In genomic region chr14:19825481-19825880, GRCm38 (mm10) we compare ENCODE assay signal across 13 mouse cellular contexts. TPM values are rescaled to one million over a fixed set of nuclear protein-coding genes. Genes with fewer than 3 reads are reported as not detected.
A peak's percentile ranks its signal among the peaks of the same experiment; 100 is the strongest.
DNase-seq lines count a peak whose midpoint lies in the region; ATAC-seq lines count a peak whose summit lies in the region.
"Had no signal": no experiment of that assay in that cellular context is flagged by ENCODE, and none has a peak within 500 bp of the region (broad histone marks: within the 10 kb centered on the region; RNA-seq: fewer than 3 reads in every experiment).

No protein-coding gene starts in this region.

- peaks cover 13% of the 10 kb centered on the region for H3K36me3 ChIP-seq in heart, embryonic 10.5 days
- H3K36me3 ChIP-seq in embryonic facial prominence, embryonic 11.5 days (replicated peaks; ENCODE audit: control insufficient read depth, insufficient read depth, low read depth, low read length), result peaks cover 5% of the 10 kb centered on the region
- peaks cover 11% of the 10 kb centered on the region for H3K36me3 ChIP-seq in hindbrain, embryonic 13.5 days
- H3K36me3 ChIP-seq in neural tube, embryonic 12.5 days, result peaks cover 13% of the 10 kb centered on the region
- H3K36me3 ChIP-seq in kidney, embryonic 16.5 days (ENCODE audit: insufficient read depth, low read length), result peaks cover 10% of the 10 kb centered on the region

- no peak overlapping the region for H3K4me2 ChIP-seq in embryonic facial prominence, embryonic 11.5 days (ENCODE audit: low read depth, low read length)
- 0 out of 2 replicates have a peak overlapping the region, but pooled peaks have one; percentile 2 for H3K4me2 ChIP-seq in hindbrain, embryonic 13.5 days
- H3K4me2 ChIP-seq in neural tube, embryonic 12.5 days (replicated peaks), result peak overlapping the region; percentile 82
- H3K4me2 ChIP-seq in kidney, embryonic 16.5 days (replicated peaks; ENCODE audit: low read depth, low read length), result no peak overlapping the region
- H3K4me2 ChIP-seq: liver, embryonic 12.5 days had no signal

- H3K4me3 ChIP-seq in heart, embryonic 10.5 days, result no peak overlapping the region
- H3K4me3 ChIP-seq in embryonic facial prominence, embryonic 11.5 days (ENCODE audit: low read depth, low read length), result no peak overlapping the region
- no peak overlapping the region for H3K4me3 ChIP-seq in hindbrain, embryonic 13.5 days
- H3K4me3 ChIP-seq in neural tube, embryonic 12.5 days, result no peak overlapping the region
- no peak overlapping the region for H3K4me3 ChIP-seq in kidney, embryonic 16.5 days (ENCODE audit: low read length)
- H3K4me3 ChIP-seq: liver, embryonic 12.5 days had no signal

- no peaks in the 10 kb centered on the region for H3K9me3 ChIP-seq in heart, embryonic 10.5 days
- H3K9me3 ChIP-seq in embryonic facial prominence, embryonic 11.5 days (replicated peaks; ENCODE audit: control insufficient read depth, low read length), result no peaks in the 10 kb centered on the region
- H3K9me3 ChIP-seq in hindbrain, embryonic 13.5 days, result no peaks in the 10 kb centered on the region
- no peaks in the 10 kb centered on the region for H3K9me3 ChIP-seq in neural tube, embryonic 12.5 days
- no peaks in the 10 kb centered on the region for H3K9me3 ChIP-seq in kidney, embryonic 16.5 days (ENCODE audit: low read length)

- H3K27me3 ChIP-seq in heart, embryonic 10.5 days (ENCODE audit: insufficient read depth, poor library complexity, severe bottlenecking), result peaks cover 6% of the 10 kb centered on the region; the same call in 1 of the 2 replicates
- no peaks in the 10 kb centered on the region for H3K27me3 ChIP-seq in embryonic facial prominence, embryonic 11.5 days (ENCODE audit: control insufficient read depth, insufficient read depth, low read length)
- no peaks in the 10 kb centered on the region; the same call in 1 of the 2 replicates for H3K27me3 ChIP-seq in hindbrain, embryonic 13.5 days
- H3K27me3 ChIP-seq in neural tube, embryonic 12.5 days (replicated peaks), result no peaks in the 10 kb centered on the region
- no peaks in the 10 kb centered on the region for H3K27me3 ChIP-seq in kidney, embryonic 16.5 days (ENCODE audit: insufficient read depth, low read length)

- no peak for DNase-seq in heart, embryonic 10.5 days (ENCODE audit: low spot score)
- no peak for DNase-seq in heart, adult 18-20 months
- peak; percentile 30 for DNase-seq in embryonic facial prominence, embryonic 11.5 days (ENCODE audit: low spot score)
- no peak for DNase-seq in right cerebral cortex, adult 18-20 months
- no peak for DNase-seq in heart, postnatal 25 days (ENCODE audit: low spot score)
- DNase-seq: adrenal gland, postnatal 36 days; kidney, adult 8-10 months; thymus, postnatal 25 days had no signal

- H3K27ac ChIP-seq in heart, embryonic 10.5 days, result 0 out of 2 replicates have a peak overlapping the region, but pooled peaks have one; percentile 10
- no peak overlapping the region for H3K27ac ChIP-seq in embryonic facial prominence, embryonic 11.5 days (replicated peaks; ENCODE audit: low read depth, low read length)
- peak overlapping the region; percentile 88 for H3K27ac ChIP-seq in hindbrain, embryonic 13.5 days
- H3K27ac ChIP-seq in neural tube, embryonic 12.5 days, result peak overlapping the region; percentile 67
- H3K27ac ChIP-seq in kidney, embryonic 16.5 days (ENCODE audit: low read length), result no peak overlapping the region
- H3K27ac ChIP-seq: liver, embryonic 12.5 days had no signal

- H3K4me1 ChIP-seq in heart, embryonic 10.5 days, result peaks cover 5% of the 10 kb centered on the region; the same call in 1 of the 2 replicates
- no peaks in the 10 kb centered on the region; the same call in 1 of the 2 replicates for H3K4me1 ChIP-seq in embryonic facial prominence, embryonic 11.5 days (ENCODE audit: control insufficient read depth, insufficient read depth, low read length)
- H3K4me1 ChIP-seq in hindbrain, embryonic 13.5 days (replicated peaks), result peaks cover 33% of the 10 kb centered on the region
- H3K4me1 ChIP-seq in neural tube, embryonic 12.5 days, result peaks cover 20% of the 10 kb centered on the region
- peaks cover 9% of the 10 kb centered on the region for H3K4me1 ChIP-seq in kidney, embryonic 16.5 days (ENCODE audit: insufficient read depth, low read length)

- intact Hi-C loops in heart, postnatal 25 days (cut with DNase I), result no loop called here

- ATAC-seq in embryonic facial prominence, embryonic 11.5 days (replicated peaks; ENCODE audit: insufficient number of reproducible peaks, low FRiP score, low TSS enrichment, low read depth), result no peak
- peak; percentile 26; the same call in 1 of the 2 replicates for ATAC-seq in hindbrain, embryonic 13.5 days (ENCODE audit: low FRiP score)
- ATAC-seq in neural tube, embryonic 12.5 days (ENCODE audit: low FRiP score, low read depth), result peak; percentile 58
- ATAC-seq in kidney, embryonic 16.5 days (ENCODE audit: low FRiP score, low TSS enrichment), result no peak
- ATAC-seq: liver, embryonic 12.5 days; Patski had no signal

- 64% methylated on average over 11 of the region's 11 CpGs for WGBS in heart, embryonic 10.5 days
- 74% methylated on average over 11 of the region's 11 CpGs for WGBS in embryonic facial prominence, embryonic 11.5 days
- 19% methylated on average over 11 of the region's 11 CpGs for WGBS in hindbrain, embryonic 13.5 days
- 28% methylated on average over 11 of the region's 11 CpGs for WGBS in neural tube, embryonic 12.5 days
- WGBS in kidney, embryonic 16.5 days, result 74% methylated on average over 11 of the region's 11 CpGs

- H3K9ac ChIP-seq in embryonic facial prominence, embryonic 11.5 days (replicated peaks; ENCODE audit: low read length), result no peak overlapping the region
- H3K9ac ChIP-seq in hindbrain, embryonic 13.5 days, result 0 out of 2 replicates have a peak overlapping the region, but pooled peaks have one; percentile 10
- H3K9ac ChIP-seq in neural tube, embryonic 12.5 days, result no peak overlapping the region
- H3K9ac ChIP-seq in kidney, embryonic 16.5 days (replicated peaks; ENCODE audit: low read length), result no peak overlapping the region
- H3K9ac ChIP-seq: liver, embryonic 12.5 days had no signal

RNA-seq across cellular contexts. Expression of gene Rtraf, which starts 1.9 kb away (rescaled TPM):
- 182 and 196 TPM in 2 replicates for polyA plus RNA-seq in heart, embryonic 10.5 days (2016; fragmentation: Nextera tagmentation; extraction: Ambion mirVana)
- 10 to 100 TPM; 68.5 to 70.3 TPM for total RNA-seq in heart, adult 18-20 months (2021)
- polyA plus RNA-seq in embryonic facial prominence, embryonic 11.5 days (2014; fragmentation: Nextera tagmentation; extraction: Ambion mirVana), result 269 and 286 TPM in 2 replicates
- 202 and 207 TPM in 2 replicates for polyA plus RNA-seq in hindbrain, embryonic 13.5 days (2015; fragmentation: Nextera tagmentation; extraction: Ambion mirVana)
- 231 TPM in 2 replicates for polyA plus RNA-seq in neural tube, embryonic 12.5 days (2016; fragmentation: Nextera tagmentation; extraction: Ambion mirVana)
- 193 and 195 TPM in 2 replicates for polyA plus RNA-seq in kidney, embryonic 16.5 days (2015; fragmentation: Nextera tagmentation; extraction: Ambion mirVana)
- total RNA-seq in heart, postnatal 25 days (2021), result 10 to 100 TPM; 65.5 to 70.4 TPM

Comparison
In these comparisons a context has a peak if more than half of its experiments do, and no peak if none do; other contexts are left out.
1. H3K27ac ChIP-seq: peak in heart, embryonic 10.5 days (single experiment), hindbrain, embryonic 13.5 days (single experiment) and neural tube, embryonic 12.5 days (single experiment); none in embryonic facial prominence, embryonic 11.5 days (single experiment) and kidney, embryonic 16.5 days (single experiment).
2. ATAC-seq: peak in hindbrain, embryonic 13.5 days (single experiment) and neural tube, embryonic 12.5 days (single experiment); none in embryonic facial prominence, embryonic 11.5 days (single experiment) and kidney, embryonic 16.5 days (single experiment).
3. H3K4me2 ChIP-seq: peak in hindbrain, embryonic 13.5 days (single experiment) and neural tube, embryonic 12.5 days (single experiment); none in embryonic facial prominence, embryonic 11.5 days (single experiment) and kidney, embryonic 16.5 days (single experiment).